Comparison of ENCODE assay signal across 8 mouse cellular contexts in genomic region chr3:144203259-144203987, GRCm38 (mm10). TPM values are rescaled to one million over a fixed set of nuclear protein-coding genes. Genes with fewer than 3 reads are reported as not detected.
DNase-seq lines count a peak whose midpoint lies in the region; ATAC-seq and TF ChIP-seq lines count a peak whose summit lies in the region.

No protein-coding gene starts in this region.

- peak overlapping the region; percentile 65 for H3K4me3 ChIP-seq in lung, adult 2 months (replicated peaks; ENCODE audit: extremely low read depth, low read depth, low read length)
- peak overlapping the region; percentile 70 for H3K4me3 ChIP-seq in heart, postnatal 0 days (ENCODE audit: low read depth, low read length)
- H3K4me3 ChIP-seq in limb, embryonic 14.5 days (replicated peaks; ENCODE audit: low read length): peak overlapping the region; percentile 87
- H3K4me3 ChIP-seq in neural tube, embryonic 11.5 days (ENCODE audit: low read depth, low read length): peak overlapping the region; percentile 80

- no peaks in the 10 kb centered on the region; the same call in 1 of the 2 replicates for H3K36me3 ChIP-seq in heart, postnatal 0 days (replicated peaks; ENCODE audit: control insufficient read depth, insufficient read depth, low read length)
- peaks cover 12% of the 10 kb centered on the region for H3K36me3 ChIP-seq in limb, embryonic 14.5 days (ENCODE audit: control insufficient read depth, insufficient read depth, low read length)
- H3K36me3 ChIP-seq in neural tube, embryonic 11.5 days (ENCODE audit: control insufficient read depth, insufficient read depth, low read length): no peaks in the 10 kb centered on the region; the same call in 1 of the 2 replicates

- TF ChIP-seq EP300 in heart, postnatal 0 days (IDR thresholded peaks at IDR 0.05; ENCODE audit: low read depth): no peak

- no peaks in the 10 kb centered on the region for H3K9me3 ChIP-seq in heart, postnatal 0 days (replicated peaks; ENCODE audit: control insufficient read depth, low read length)
- no peaks in the 10 kb centered on the region for H3K9me3 ChIP-seq in limb, embryonic 14.5 days (ENCODE audit: control insufficient read depth, low read length)
- H3K9me3 ChIP-seq in neural tube, embryonic 11.5 days (ENCODE audit: control insufficient read depth, low read length): no peaks in the 10 kb centered on the region

- under 1% methylated on average over 15 of the region's 15 CpGs for WGBS in lung, adult 2 months
- under 1% methylated on average over 15 of the region's 15 CpGs for WGBS in heart, postnatal 0 days
- WGBS in limb, embryonic 14.5 days: 1% methylated on average over 15 of the region's 15 CpGs
- under 1% methylated on average over 15 of the region's 15 CpGs for whole genome bisulfite sequencing in neural tube, embryonic 11.5 days

- no peak for TF ChIP-seq CTCF in lung, adult 2 months (IDR thresholded peaks at IDR 0.05; ENCODE audit: insufficient read depth, low read length)
- TF ChIP-seq CTCF in heart, postnatal 0 days (IDR thresholded peaks at IDR 0.05; ENCODE audit: low read depth): no peak

- peak overlapping the region; percentile 97 for H3K27ac ChIP-seq in heart, postnatal 0 days (ENCODE audit: low read depth)
- H3K27ac ChIP-seq in limb, embryonic 14.5 days (replicated peaks; ENCODE audit: low read depth, low read length): peak overlapping the region; percentile 97
- 0 out of 2 replicates have a peak overlapping the region, but pooled peaks have one; percentile 1 for H3K27ac ChIP-seq in neural tube, embryonic 11.5 days (ENCODE audit: low read depth, low read length)

- peaks cover 13% of the 10 kb centered on the region for H3K4me1 ChIP-seq in lung, adult 2 months (ENCODE audit: control insufficient read depth, insufficient read depth, low read length)
- peaks cover 13% of the 10 kb centered on the region for H3K4me1 ChIP-seq in heart, postnatal 0 days (ENCODE audit: control insufficient read depth, insufficient read depth)
- H3K4me1 ChIP-seq in limb, embryonic 14.5 days (ENCODE audit: control insufficient read depth, insufficient read depth, low read length): peaks cover 21% of the 10 kb centered on the region; the same call in 1 of the 2 replicates
- peaks cover 9% of the 10 kb centered on the region; the same call in 1 of the 2 replicates for H3K4me1 ChIP-seq in neural tube, embryonic 11.5 days (ENCODE audit: control insufficient read depth, insufficient read depth, low read length)

- DNase-seq in lung, adult 2 months: peak; percentile 48
- DNase-seq in lung, adult 18-20 months: no peak
- peak; percentile 61 for DNase-seq in c-Kit-positive CD71-positive TER-119-positive erythroid progenitor cells, embryonic 14.5 days (ENCODE audit: low spot score)
- peak; percentile 51 for DNase-seq in heart, postnatal 0 days (ENCODE audit: low spot score)
- DNase-seq in limb, embryonic 14.5 days (ENCODE audit: low spot score): peak; percentile 37
- peak; percentile 65 for DNase-seq in neural tube, embryonic 11.5 days (ENCODE audit: low spot score)
- no peak for DNase-seq in urinary bladder, adult 18-20 months (ENCODE audit: low spot score in 2 of 2)
- DNase-seq in urinary bladder, postnatal 4 days (ENCODE audit: low spot score in 2 of 2): no peak

- peak overlapping the region; percentile 93 for H3K4me2 ChIP-seq in heart, postnatal 0 days (ENCODE audit: low read depth, low read length)
- peak overlapping the region; percentile 96 for H3K4me2 ChIP-seq in limb, embryonic 14.5 days (replicated peaks; ENCODE audit: low read depth, low read length, severe bottlenecking)
- peak overlapping the region; percentile 75 for H3K4me2 ChIP-seq in neural tube, embryonic 11.5 days (ENCODE audit: low read depth)

- no peaks in the 10 kb centered on the region for H3K27me3 ChIP-seq in heart, postnatal 0 days (ENCODE audit: control insufficient read depth, insufficient read depth, low read length)
- H3K27me3 ChIP-seq in limb, embryonic 14.5 days (ENCODE audit: control insufficient read depth, insufficient read depth, low read length): no peaks in the 10 kb centered on the region
- H3K27me3 ChIP-seq in neural tube, embryonic 11.5 days (ENCODE audit: control insufficient read depth, insufficient read depth, low read length): no peaks in the 10 kb centered on the region

- H3K9ac ChIP-seq in heart, postnatal 0 days (replicated peaks; ENCODE audit: low read depth, low read length): peak overlapping the region; percentile 87
- peak overlapping the region; percentile 96 for H3K9ac ChIP-seq in limb, embryonic 14.5 days (ENCODE audit: low read depth, low read length, severe bottlenecking)
- H3K9ac ChIP-seq in neural tube, embryonic 11.5 days (ENCODE audit: low read length): peak overlapping the region; percentile 93

- TF ChIP-seq POLR2A in lung, adult 2 months (IDR thresholded peaks at IDR 0.05; ENCODE audit: borderline replicate concordance, extremely low read depth, low read depth, low read length): no peak
- TF ChIP-seq POLR2A in limb, embryonic 14.5 days (IDR thresholded peaks at IDR 0.05; ENCODE audit: borderline replicate concordance, extremely low read depth, insufficient read depth, insufficient read length): no peak

- ATAC-seq in heart, postnatal 0 days (ENCODE audit: insufficient read depth, low read depth): no peak
- no peak for ATAC-seq in limb, embryonic 14.5 days (ENCODE audit: low FRiP score, low read depth)
- no peak for ATAC-seq in neural tube, embryonic 11.5 days (ENCODE audit: insufficient read depth, low FRiP score, low TSS enrichment)

RNA-seq across cellular contexts. Expression of gene Lmo4, which starts 1.6 kb away (rescaled TPM):
- 68.5 and 71.7 TPM in 2 replicates for polyA plus RNA-seq in lung, adult 2 months (2012; rRNA removed)
- 61.9 and 65.8 TPM in 2 replicates for total RNA-seq in heart, postnatal 0 days (2014; rRNA removed; ENCODE audit: low replicate concordance)
- polyA plus RNA-seq in heart, postnatal 0 days (2015; fragmentation: Nextera tagmentation; extraction: Ambion mirVana): 34.7 and 38.9 TPM in 2 replicates
- 137 and 161 TPM in 2 replicates for polyA plus RNA-seq in limb, embryonic 14.5 days (2012; rRNA removed)
- polyA plus RNA-seq in limb, embryonic 14.5 days (2014; fragmentation: Nextera tagmentation; extraction: Ambion mirVana): 87.9 and 93.7 TPM in 2 replicates
- 62.2 and 70.7 TPM in 2 replicates for polyA plus RNA-seq in neural tube, embryonic 11.5 days (2014; fragmentation: Nextera tagmentation; extraction: Ambion mirVana)

Comparison
In these comparisons a context has a peak if more than half of its experiments do, and no peak if none do; other contexts are left out.
1. DNase-seq: peak in lung, adult 2 months (single experiment), c-Kit-positive CD71-positive TER-119-positive erythroid progenitor cells, embryonic 14.5 days (single experiment), heart, postnatal 0 days (single experiment), limb, embryonic 14.5 days (single experiment) and neural tube, embryonic 11.5 days (single experiment); none in lung, adult 18-20 months (0 of 2), urinary bladder, adult 18-20 months (0 of 2) and urinary bladder, postnatal 4 days (0 of 2).
2. H3K27ac ChIP-seq: peak in every context shown above with its lines; median percentile 97 in heart, postnatal 0 days; 97 in limb, embryonic 14.5 days; 1 in neural tube, embryonic 11.5 days.
3. Peak in every context shown above with its lines, with median percentiles within 50 percentile points of each other: H3K4me3 ChIP-seq, H3K4me2 ChIP-seq and H3K9ac ChIP-seq.